Mouse (Mus musculus) MEL (cell line): Measurements from ENCODE around the gene Kynu.

Experiments
- CHD1 ChIP-seq: IDR thresholded peaks from 2 replicates; pipeline ENCODE4 v1.6.1; 2012; ENCODE audit warnings: low read depth, mild to moderate bottlenecking, inconsistent platforms, low read length, improper control_type of control experiment
- CTCF ChIP-seq, 3 experiments: IDR thresholded peaks in 2 of 3; conservative IDR thresholded peaks in 1 of 3; 2 replicates each; pipeline ENCODE4 v1.5.1; 2011 to 2012; ENCODE audit warnings: low read length in 3 of 3, low read depth in 2 of 3, mild to moderate bottlenecking in 2 of 3, improper control_type of control experiment in 1 of 3, inconsistent platforms in 1 of 3, mixed read lengths in 1 of 3, moderate library complexity in 1 of 3; ENCODE audit not compliant: control insufficient read depth in 1 of 3, insufficient read depth in 1 of 3, poor library complexity in 1 of 3, severe bottlenecking in 1 of 3
- EP300 ChIP-seq, 2 experiments: IDR thresholded peaks; 2 replicates each; pipeline ENCODE4 v1.6.1; 2011; ENCODE audit warnings: improper control_type of control experiment in 2 of 2, low read length in 2 of 2, low read depth in 1 of 2, mild to moderate bottlenecking in 1 of 2
- HCFC1 ChIP-seq: IDR thresholded peaks from 2 replicates; pipeline ENCODE4 v1.6.1; 2012; ENCODE audit warnings: low read depth, mild to moderate bottlenecking, inconsistent platforms, low read length, improper control_type of control experiment, moderate library complexity
- JUND ChIP-seq: IDR thresholded peaks from 2 replicates; pipeline ENCODE4 v1.6.1; 2011; ENCODE audit warnings: low read depth, mild to moderate bottlenecking, improper control_type of control experiment, low read length
- POLR2A ChIP-seq, 2 experiments: IDR thresholded peaks; 2 replicates each; pipeline ENCODE4 v1.6.1; 2011 to 2012; ENCODE audit warnings: low read length in 2 of 2, mild to moderate bottlenecking in 2 of 2, control low read depth in 1 of 2, improper control_type of control experiment in 1 of 2, low read depth in 1 of 2, moderate library complexity in 1 of 2; ENCODE audit not compliant: control insufficient read depth in 1 of 2, insufficient read depth in 1 of 2, poor library complexity in 1 of 2
- POLR2AphosphoS2 ChIP-seq: IDR thresholded peaks from 2 replicates; pipeline ENCODE4 v1.6.1; 2011; ENCODE audit warnings: low read length, improper control_type of control experiment
- RAD21 ChIP-seq: IDR thresholded peaks from 2 replicates; pipeline ENCODE4 v1.6.1; 2011; ENCODE audit warnings: mild to moderate bottlenecking, low read depth, low read length, improper control_type of control experiment
- RCOR1 ChIP-seq: IDR thresholded peaks from 2 replicates; pipeline ENCODE4 v1.6.1; 2012; ENCODE audit warnings: low read depth, mild to moderate bottlenecking, inconsistent platforms, low read length, improper control_type of control experiment
- SMC3 ChIP-seq: IDR thresholded peaks from 2 replicates; pipeline ENCODE4 v1.6.1; 2011; ENCODE audit warnings: low read depth, low read length, improper control_type of control experiment
- TBP ChIP-seq: IDR thresholded peaks from 2 replicates; pipeline ENCODE4 v1.8.0; 2011; ENCODE audit warnings: low read depth, low read length, improper control_type of control experiment
- ZKSCAN1 ChIP-seq: IDR thresholded peaks from 2 replicates; pipeline ENCODE4 v1.6.1; 2012; ENCODE audit warnings: low read depth, mild to moderate bottlenecking, inconsistent platforms, low read length, improper control_type of control experiment, moderate library complexity
- ZMIZ1 ChIP-seq: IDR thresholded peaks from 2 replicates; pipeline ENCODE4 v1.6.1; 2012; ENCODE audit warnings: low read depth, mild to moderate bottlenecking, inconsistent platforms, low read length, improper control_type of control experiment, moderate library complexity

DNA sequence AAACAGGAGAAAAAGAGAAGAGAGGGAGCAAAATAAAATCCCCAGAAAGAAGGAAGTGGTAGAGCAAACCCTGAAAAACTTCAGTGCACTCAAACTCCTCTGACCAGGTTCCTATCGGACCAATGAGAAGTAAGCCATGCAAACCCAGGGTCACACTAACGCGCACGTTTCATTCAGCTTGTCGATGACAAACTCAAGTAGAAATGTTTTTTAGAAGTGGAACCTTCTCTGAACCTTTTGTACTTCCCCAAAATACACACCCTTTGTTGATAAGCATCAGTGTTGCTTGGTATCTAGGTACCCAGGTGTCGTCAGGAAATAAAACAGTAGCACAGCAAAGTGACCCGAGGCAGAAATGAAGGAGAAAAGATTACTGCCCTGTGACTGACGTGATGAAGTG is 172.6 kb downstream of the Kynu start:
- no peak for TF ChIP-seq CTCF (IDR thresholded peaks at IDR 0.05 in 2 of 3, conservative IDR thresholded peaks at IDR 0.05 in 1 of 3; ENCODE audit: control insufficient read depth in 1 of 3, insufficient read depth in 1 of 3, low read depth in 2 of 3, low read length in 3 of 3, poor library complexity in 1 of 3, severe bottlenecking in 1 of 3)
- TF ChIP-seq RCOR1 = no peak
- TF ChIP-seq SMC3 = peak; percentile 27; the same call in 1 of the 2 replicates
- no peak for TF ChIP-seq POLR2AphosphoS2
- no peak for TF ChIP-seq RAD21
- no peak for TF ChIP-seq CHD1
- peak in 1 of 2 experiments; percentile 62; a peak in 2 of 4 replicates for TF ChIP-seq EP300 (IDR thresholded peaks at IDR 0.05; ENCODE audit: low read depth in 1 of 2, low read length in 2 of 2)
- TF ChIP-seq HCFC1 = no peak
- no peak for TF ChIP-seq POLR2A (IDR thresholded peaks at IDR 0.05; ENCODE audit: control insufficient read depth in 1 of 2, insufficient read depth in 1 of 2, low read depth in 1 of 2, low read length in 2 of 2, poor library complexity in 1 of 2)
- TF ChIP-seq ZKSCAN1 = no peak
- no peak for TF ChIP-seq JUND
- no peak for TF ChIP-seq TBP
- no peak for TF ChIP-seq ZMIZ1
